Mouse (Mus musculus): ENCODE measurements around the gene C1ql2. TPM values are rescaled to one million over a fixed set of nuclear protein-coding genes. Genes with fewer than 3 reads are reported as not detected.

Gene C1ql2
- total RNA-seq (2014; rRNA removed): not detected in 2 replicates
- polyA plus RNA-seq (2012; rRNA removed): not detected in 2 replicates

GRCm38 (mm10) chr1:120340419-120341171 lies at the start of gene C1ql2:
Gene C1ql2 (plus strand): TSS chr1:120340582.
- 3% methylated on average over 73 of the region's 73 CpGs for WGBS

DNA sequence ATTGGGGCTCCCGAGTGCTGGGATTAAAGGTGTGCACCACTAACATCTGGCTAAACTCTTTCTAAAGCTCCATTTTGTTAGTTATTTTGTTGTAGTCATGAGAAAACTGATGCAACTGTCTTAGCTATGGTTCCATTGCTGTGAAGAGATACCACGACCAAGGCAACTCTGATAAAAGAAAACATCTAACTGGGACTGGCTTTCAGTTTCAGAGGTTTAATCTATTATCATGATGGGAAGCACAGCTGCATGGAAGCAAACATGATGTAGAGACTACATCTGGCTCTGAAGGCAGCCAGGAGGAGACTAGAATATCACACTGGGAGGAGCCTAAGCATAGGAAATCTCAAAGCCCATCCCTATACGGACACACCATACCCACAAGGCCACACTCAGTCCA lies 48.7 kb upstream of the C1ql2 start:
- no peaks in the 10 kb centered on the region for H3K79me2 ChIP-seq (ENCODE audit: control insufficient read depth, insufficient read depth, low read length)
- H3K4me3 ChIP-seq (ENCODE audit: insufficient read depth, low read depth, low read length): no peak overlapping the region
- no peaks in the 10 kb centered on the region for H3K36me3 ChIP-seq (ENCODE audit: control insufficient read depth, insufficient read depth, low read length)
- no peaks in the 10 kb centered on the region for H3K27me3 ChIP-seq (ENCODE audit: control insufficient read depth, insufficient read depth, low read length)
- no peak overlapping the region for H3K9ac ChIP-seq (ENCODE audit: low read depth, low read length)
- no peak for TF ChIP-seq POLR2A (IDR thresholded peaks at IDR 0.05; ENCODE audit: extremely low read depth, insufficient read depth, low read length)
- no peak for TF ChIP-seq CTCF (IDR thresholded peaks at IDR 0.05; ENCODE audit: low read depth, low read length)
- WGBS: 88% methylated on average over 3 of the region's 3 CpGs
- DNase-seq (ENCODE audit: extremely low read depth, low read depth, low spot score): no peak
- H3K27ac ChIP-seq (replicated peaks; ENCODE audit: insufficient read depth, low read depth, low read length): no peak overlapping the region
- H3K4me1 ChIP-seq (ENCODE audit: control insufficient read depth, insufficient read depth, low read length): no peaks in the 10 kb centered on the region

More at GRCm38 (mm10) chr1:120340419-120341171, at the start of gene C1ql2:
- Histone ChIP-seq H3K4me3 (ENCODE audit: insufficient read depth, low read depth, low read length) (no peak within 1 kb of the TSS), H3K79me2 (ENCODE audit: control insufficient read depth, insufficient read depth, low read length) (no peaks in the 10 kb centered on the region), H3K4me1 (ENCODE audit: control insufficient read depth, insufficient read depth, low read length) (no peaks in the 10 kb centered on the region), H3K27me3 (ENCODE audit: control insufficient read depth, insufficient read depth, low read length) (peaks cover 24% of the 10 kb centered on the region), H3K27ac (replicated peaks; ENCODE audit: insufficient read depth, low read depth, low read length) (no peak within 1 kb of the TSS), H3K9ac (ENCODE audit: low read depth, low read length) (no peak within 1 kb of the TSS), H3K36me3 (ENCODE audit: control insufficient read depth, insufficient read depth, low read length) (no peaks in the 10 kb centered on the region)
- no peak for DNase-seq (ENCODE audit: extremely low read depth, low read depth, low spot score)
- no peak for TF ChIP-seq POLR2A (IDR thresholded peaks at IDR 0.05; ENCODE audit: extremely low read depth, insufficient read depth, low read length)
- TF ChIP-seq CTCF (IDR thresholded peaks at IDR 0.05; ENCODE audit: low read depth, low read length): no peak

- Histone ChIP-seq H3K4me1 (ENCODE audit: control insufficient read depth, insufficient read depth, low read length) (no peaks in the 10 kb centered on the region), H3K9ac (ENCODE audit: low read depth, low read length) (no peak overlapping the region), H3K27ac (replicated peaks; ENCODE audit: insufficient read depth, low read depth, low read length) (no peak overlapping the region), H3K79me2 (ENCODE audit: control insufficient read depth, insufficient read depth, low read length) (no peaks in the 10 kb centered on the region), H3K27me3 (ENCODE audit: control insufficient read depth, insufficient read depth, low read length) (no peaks in the 10 kb centered on the region), H3K4me3 (ENCODE audit: insufficient read depth, low read depth, low read length) (no peak overlapping the region), H3K36me3 (ENCODE audit: control insufficient read depth, insufficient read depth, low read length) (no peaks in the 10 kb centered on the region)
- TF ChIP-seq CTCF (IDR thresholded peaks at IDR 0.05; ENCODE audit: low read depth, low read length): no peak
- no peak for TF ChIP-seq POLR2A (IDR thresholded peaks at IDR 0.05; ENCODE audit: extremely low read depth, insufficient read depth, low read length)
- WGBS: 58% methylated on average over 1 of the region's 1 CpGs
- DNase-seq (ENCODE audit: extremely low read depth, low read depth, low spot score): no peak
These were observed 46.6 kb upstream of the C1ql2 start for GRCm38 (mm10) chr1:120293803-120294202.

- TF ChIP-seq CTCF (IDR thresholded peaks at IDR 0.05; ENCODE audit: low read depth, low read length): no peak
- TF ChIP-seq POLR2A (IDR thresholded peaks at IDR 0.05; ENCODE audit: extremely low read depth, insufficient read depth, low read length): no peak
- no peaks in the 10 kb centered on the region for H3K79me2 ChIP-seq (ENCODE audit: control insufficient read depth, insufficient read depth, low read length)
- DNase-seq (ENCODE audit: extremely low read depth, low read depth, low spot score): no peak
- H3K4me3 ChIP-seq (ENCODE audit: insufficient read depth, low read depth, low read length): no peak overlapping the region
- H3K27me3 ChIP-seq (ENCODE audit: control insufficient read depth, insufficient read depth, low read length): no peaks in the 10 kb centered on the region
- H3K36me3 ChIP-seq (ENCODE audit: control insufficient read depth, insufficient read depth, low read length): no peaks in the 10 kb centered on the region
- no peak overlapping the region for H3K9ac ChIP-seq (ENCODE audit: low read depth, low read length)
- WGBS: 90% methylated on average over 2 of the region's 2 CpGs
- H3K4me1 ChIP-seq (ENCODE audit: control insufficient read depth, insufficient read depth, low read length): no peaks in the 10 kb centered on the region
- no peak overlapping the region for H3K27ac ChIP-seq (replicated peaks; ENCODE audit: insufficient read depth, low read depth, low read length)
These were observed 43.4 kb upstream of the C1ql2 start for GRCm38 (mm10) chr1:120296936-120297335.

GRCm38 (mm10) chr1:120305801-120306200 lies 34.6 kb upstream of the C1ql2 start:
- no peaks in the 10 kb centered on the region for H3K36me3 ChIP-seq (ENCODE audit: control insufficient read depth, insufficient read depth, low read length)
- H3K27ac ChIP-seq (replicated peaks; ENCODE audit: insufficient read depth, low read depth, low read length): no peak overlapping the region
- no peaks in the 10 kb centered on the region for H3K27me3 ChIP-seq (ENCODE audit: control insufficient read depth, insufficient read depth, low read length)
- DNase-seq (ENCODE audit: extremely low read depth, low read depth, low spot score): no peak
- H3K4me3 ChIP-seq (ENCODE audit: insufficient read depth, low read depth, low read length): no peak overlapping the region
- TF ChIP-seq POLR2A (IDR thresholded peaks at IDR 0.05; ENCODE audit: extremely low read depth, insufficient read depth, low read length): no peak
- no peaks in the 10 kb centered on the region for H3K79me2 ChIP-seq (ENCODE audit: control insufficient read depth, insufficient read depth, low read length)
- no peak overlapping the region for H3K9ac ChIP-seq (ENCODE audit: low read depth, low read length)
- WGBS: 59% methylated on average over 2 of the region's 2 CpGs
- H3K4me1 ChIP-seq (ENCODE audit: control insufficient read depth, insufficient read depth, low read length): no peaks in the 10 kb centered on the region
